Mouse (Mus musculus): ENCODE results near the gene Slc25a23. TPM values are rescaled to one million over a fixed set of nuclear protein-coding genes. Genes with fewer than 3 reads are reported as not detected.
A peak's percentile ranks its signal among the peaks of the same experiment; 100 is the strongest.
"Not testable (repeated sequence)": the region's sequence is repeated elsewhere in the genome, so short reads cannot be mapped to it uniquely, and the experiment has no call there.

The Slc25a23 gene
- polyA plus RNA-seq, 1 experiment from 2014 or later = 43.7 TPM

- 75% methylated on average over 5 of the region's 5 CpGs for WGBS
- Histone ChIP-seq H3K27ac (replicated peaks) (no peak overlapping the region), H3K9me3 (replicated peaks) (no peaks in the 10 kb centered on the region), H3K4me3 (replicated peaks) (no peak overlapping the region), H3K27me3 (replicated peaks) (peaks cover 22% of the 10 kb centered on the region), H3K4me1 (peaks cover 10% of the 10 kb centered on the region), H3K4me2 (no peak overlapping the region), H3K36me3 (no peaks in the 10 kb centered on the region), H3K9ac (replicated peaks) (no peak overlapping the region)
- no peak for ATAC-seq (ENCODE audit: low FRiP score)
These were observed 7.2 kb upstream of the Slc25a23 start for GRCm38 (mm10) chr17:57066908-57067307.

GRCm38 (mm10) chr17:57063031-57063430 is 3.4 kb upstream of the Slc25a23 start:
- Histone ChIP-seq H3K27me3 (replicated peaks) (peaks cover 32% of the 10 kb centered on the region), H3K27ac (replicated peaks) (no peak overlapping the region), H3K9me3 (replicated peaks) (no peaks in the 10 kb centered on the region), H3K36me3 (no peaks in the 10 kb centered on the region), H3K4me2 (no peak overlapping the region), H3K4me3 (replicated peaks) (no peak overlapping the region), H3K4me1 (peaks cover 30% of the 10 kb centered on the region), H3K9ac (replicated peaks) (no peak overlapping the region)
- ATAC-seq (ENCODE audit: low FRiP score) = no peak
- WGBS = 9% methylated on average over 8 of the region's 8 CpGs

GRCm38 (mm10) chr17:57062548-57062947 is 2.9 kb upstream of the Slc25a23 start:
- Histone ChIP-seq H3K4me3 (replicated peaks) (peak overlapping the region; percentile 37), H3K9me3 (replicated peaks) (no peaks in the 10 kb centered on the region), H3K9ac (replicated peaks) (no peak overlapping the region), H3K36me3 (no peaks in the 10 kb centered on the region), H3K27ac (replicated peaks) (no peak overlapping the region), H3K27me3 (replicated peaks) (peaks cover 32% of the 10 kb centered on the region), H3K4me2 (peak overlapping the region; percentile 64), H3K4me1 (peaks cover 32% of the 10 kb centered on the region)
- no peak for ATAC-seq (ENCODE audit: low FRiP score)
- under 1% methylated on average over 22 of the region's 22 CpGs for WGBS

- no peaks in the 10 kb centered on the region for H3K9me3 ChIP-seq (replicated peaks)
- peak overlapping the region; percentile 64 for H3K4me2 ChIP-seq
- H3K27me3 ChIP-seq (replicated peaks) = peaks cover 32% of the 10 kb centered on the region
- peaks cover 4% of the 10 kb centered on the region; the same call in 1 of the 2 replicates for H3K36me3 ChIP-seq
- under 1% methylated on average over 39 of the region's 39 CpGs for WGBS
- peak overlapping the region; percentile 37 for H3K4me3 ChIP-seq (replicated peaks)
- no peak for ATAC-seq (ENCODE audit: low FRiP score)
- H3K4me1 ChIP-seq = peaks cover 32% of the 10 kb centered on the region
- H3K27ac ChIP-seq (replicated peaks) = no peak overlapping the region
- H3K9ac ChIP-seq (replicated peaks) = peak overlapping the region; percentile 15; the same call in 1 of the 2 replicates
These were observed 2.4 kb upstream of the Slc25a23 start for GRCm38 (mm10) chr17:57062011-57062521.

GRCm38 (mm10) chr17:57061069-57061468 is 1.4 kb upstream of the Slc25a23 start:
- peak overlapping the region; percentile 70 for H3K4me2 ChIP-seq
- no peak overlapping the region for H3K27ac ChIP-seq (replicated peaks)
- H3K4me1 ChIP-seq = peaks cover 32% of the 10 kb centered on the region
- H3K36me3 ChIP-seq = peaks cover 10% of the 10 kb centered on the region; the same call in 1 of the 2 replicates
- WGBS = 33% methylated on average over 10 of the region's 10 CpGs
- H3K9me3 ChIP-seq (replicated peaks) = no peaks in the 10 kb centered on the region
- no peak for ATAC-seq (ENCODE audit: low FRiP score)
- H3K4me3 ChIP-seq (replicated peaks) = peak overlapping the region; percentile 88
- H3K9ac ChIP-seq (replicated peaks) = 0 out of 2 replicates have a peak overlapping the region, but pooled peaks have one; percentile 26
- peaks cover 32% of the 10 kb centered on the region for H3K27me3 ChIP-seq (replicated peaks)

- Histone ChIP-seq H3K4me2 (peak overlapping the region; percentile 70), H3K9me3 (replicated peaks) (no peaks in the 10 kb centered on the region), H3K4me3 (replicated peaks) (peak overlapping the region; percentile 88), H3K27me3 (replicated peaks) (peaks cover 32% of the 10 kb centered on the region), H3K4me1 (peaks cover 32% of the 10 kb centered on the region), H3K36me3 (peaks cover 17% of the 10 kb centered on the region), H3K9ac (replicated peaks) (peak overlapping the region; percentile 81), H3K27ac (replicated peaks) (peak overlapping the region; percentile 94)
- ATAC-seq (ENCODE audit: low FRiP score) = peak; percentile 92
- WGBS = under 1% methylated on average over 44 of the region's 44 CpGs
These were observed 653 bp upstream of the Slc25a23 start for GRCm38 (mm10) chr17:57060231-57060801.

- Histone ChIP-seq H3K9me3 (replicated peaks) (no peaks in the 10 kb centered on the region), H3K27ac (replicated peaks) (peak within 1 kb of the TSS; percentile 94), H3K4me1 (peaks cover 32% of the 10 kb centered on the region), H3K9ac (replicated peaks) (peak within 1 kb of the TSS; percentile 81), H3K27me3 (replicated peaks) (peaks cover 28% of the 10 kb centered on the region), H3K4me2 (peak within 1 kb of the TSS; percentile 70), H3K4me3 (replicated peaks) (peak within 1 kb of the TSS; percentile 88), H3K36me3 (peaks cover 29% of the 10 kb centered on the region)
- WGBS = under 1% methylated on average over 17 of the region's 22 CpGs
- peak; percentile 16 for ATAC-seq (ENCODE audit: low FRiP score)
These were observed 675 bp downstream of the Slc25a23 start, which contains the start of gene Crb3 for GRCm38 (mm10) chr17:57058891-57059485. Crb3 (plus strand) TSS chr17:57059105.

- H3K27me3 ChIP-seq (replicated peaks) = peaks cover 3% of the 10 kb centered on the region
- no peak for ATAC-seq (ENCODE audit: low FRiP score)
- H3K9me3 ChIP-seq (replicated peaks) = no peaks in the 10 kb centered on the region
- peaks cover 21% of the 10 kb centered on the region for H3K4me1 ChIP-seq
- H3K4me3 ChIP-seq (replicated peaks) = no peak overlapping the region
- H3K4me2 ChIP-seq = no peak overlapping the region
- no peak overlapping the region for H3K9ac ChIP-seq (replicated peaks)
- no peak overlapping the region for H3K27ac ChIP-seq (replicated peaks)
- 87% methylated on average over 3 of the region's 3 CpGs for WGBS
- peaks cover 52% of the 10 kb centered on the region for H3K36me3 ChIP-seq
These were observed 3.4 kb downstream of the Slc25a23 start for GRCm38 (mm10) chr17:57056246-57056645.

GRCm38 (mm10) chr17:57051679-57052078 is 8.0 kb downstream of the Slc25a23 start:
- not testable (repeated sequence) for H3K4me2 ChIP-seq; H3K4me3 ChIP-seq (replicated peaks); H3K27me3 ChIP-seq (replicated peaks); H3K4me1 ChIP-seq; H3K9ac ChIP-seq (replicated peaks); H3K9me3 ChIP-seq (replicated peaks); ATAC-seq (ENCODE audit: low FRiP score); H3K27ac ChIP-seq (replicated peaks)
- 91% methylated on average over 4 of the region's 4 CpGs for WGBS
- H3K36me3 ChIP-seq = peaks cover 77% of the 10 kb centered on the region

GRCm38 (mm10) chr17:57048816-57049215 is 10.8 kb downstream of the Slc25a23 start:
- Histone ChIP-seq H3K36me3 (peaks cover 69% of the 10 kb centered on the region), H3K9ac (replicated peaks) (no peak overlapping the region), H3K9me3 (replicated peaks) (no peaks in the 10 kb centered on the region), H3K27ac (replicated peaks) (no peak overlapping the region), H3K4me2 (no peak overlapping the region), H3K4me1 (no peaks in the 10 kb centered on the region), H3K4me3 (replicated peaks) (no peak overlapping the region), H3K27me3 (replicated peaks) (no peaks in the 10 kb centered on the region)
- 97% methylated on average over 3 of the region's 3 CpGs for WGBS
- no peak for ATAC-seq (ENCODE audit: low FRiP score)

- H3K27me3 ChIP-seq (replicated peaks) = no peaks in the 10 kb centered on the region
- H3K9me3 ChIP-seq (replicated peaks) = no peaks in the 10 kb centered on the region
- no peaks in the 10 kb centered on the region for H3K4me1 ChIP-seq
- H3K27ac ChIP-seq (replicated peaks) = no peak overlapping the region
- no peak for ATAC-seq (ENCODE audit: low FRiP score)
- WGBS = 38% methylated on average over 5 of the region's 5 CpGs
- no peak overlapping the region for H3K4me3 ChIP-seq (replicated peaks)
- H3K9ac ChIP-seq (replicated peaks) = no peak overlapping the region
- no peak overlapping the region for H3K4me2 ChIP-seq
- H3K36me3 ChIP-seq = peaks cover 55% of the 10 kb centered on the region
These were observed 12.3 kb downstream of the Slc25a23 start for GRCm38 (mm10) chr17:57047406-57047805.

- peaks cover 18% of the 10 kb centered on the region for H3K36me3 ChIP-seq
- H3K9ac ChIP-seq (replicated peaks) = no peak within 1 kb of the TSS
- no peak for ATAC-seq (ENCODE audit: low FRiP score)
- no peak within 1 kb of the TSS for H3K4me2 ChIP-seq
- WGBS = 80% methylated on average over 8 of the region's 8 CpGs
- peaks cover 14% of the 10 kb centered on the region for H3K27me3 ChIP-seq (replicated peaks)
- no peak within 1 kb of the TSS for H3K4me3 ChIP-seq (replicated peaks)
- H3K4me1 ChIP-seq = no peaks in the 10 kb centered on the region
- no peaks in the 10 kb centered on the region for H3K9me3 ChIP-seq (replicated peaks)
- no peak within 1 kb of the TSS for H3K27ac ChIP-seq (replicated peaks)
These were observed 18.1 kb downstream of the Slc25a23 start, which contains the start of gene Slc25a41 for GRCm38 (mm10) chr17:57041554-57041953. Slc25a41 (minus strand) TSS chr17:57041654.
